Mouse (Mus musculus) spleen, postnatal 0 days (tissue): ENCODE data around the gene Slc37a2. TPM values are rescaled to one million over a fixed set of nuclear protein-coding genes. Genes with fewer than 3 reads are reported as not detected.

Experiments
- polyA plus RNA-seq: library from polyadenylated mRNA; unstranded; fragments of >200 nt; fragmentation: Nextera tagmentation; extraction: Ambion mirVana; gene quantifications from 2 replicates; pipeline ENCODE4 v1.2.1, GENCODE M21; 2015

Slc37a2 gene
- 1.1 and 2.3 TPM in 2 replicates for polyA plus RNA-seq

DNA sequence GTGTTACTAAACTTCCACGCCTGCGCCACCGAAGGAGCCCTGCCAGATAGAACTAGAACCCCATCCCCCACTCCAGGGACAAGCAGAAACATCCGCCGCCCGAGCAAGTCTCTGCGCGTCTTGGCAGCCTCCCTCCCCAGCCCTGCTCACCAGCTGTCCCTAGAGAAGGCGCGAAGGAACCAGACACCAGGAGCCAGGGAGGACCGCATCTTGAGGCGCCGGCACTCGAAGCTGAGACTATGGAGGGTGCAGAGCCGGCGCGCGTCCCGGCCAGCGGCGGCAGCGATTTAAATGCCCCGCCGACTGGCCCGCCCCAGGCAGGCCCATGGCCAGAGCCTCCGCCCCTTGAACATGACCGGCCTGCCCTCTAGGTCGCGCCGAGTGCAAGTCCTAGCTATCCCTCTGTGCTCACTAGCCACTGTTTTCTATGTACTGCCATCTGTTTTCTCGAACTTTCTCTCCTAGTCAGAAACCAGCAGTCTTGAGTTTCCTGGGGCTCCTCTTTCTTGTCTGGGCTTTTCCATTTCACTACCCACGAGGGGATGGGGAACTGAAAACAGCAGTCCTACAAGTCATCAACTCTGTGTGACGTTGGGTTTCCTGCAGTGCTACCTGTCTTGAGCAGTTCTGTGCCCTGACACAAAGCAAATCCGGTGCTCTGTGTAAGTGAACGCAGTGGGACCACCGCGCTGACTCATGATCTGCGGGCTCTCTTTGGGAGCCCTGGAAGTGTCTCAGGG, at the start of gene Slc37a2:
Gene Slc37a2, minus strand, starts transcription at position 590 of the 740 bp plus-strand sequence.

GRCm38 (mm10) chr9:37207929-37208411, 47.6 kb downstream of the Slc37a2 start, which contains the start of gene Tmem218:
TSS of gene Tmem218 (plus strand) at chr9:37208223.

Other genes starting within 250 kb of the Slc37a2 start
- gene Pknox2, start 108.3 kb downstream of the Slc37a2 start, polyA plus RNA-seq: 1.8 and 2.3 TPM in 2 replicates
- 4.5 and 4.6 TPM in 2 replicates for gene Tmem218, start 47.5 kb downstream of the Slc37a2 start, polyA plus RNA-seq
- gene Ccdc15, start 92.7 kb upstream of the Slc37a2 start, polyA plus RNA-seq: 6.2 and 7.6 TPM in 2 replicates
- not detected in 2 replicates for gene Hepacam, start 111.6 kb upstream of the Slc37a2 start, polyA plus RNA-seq
- gene Robo4, start 146.2 kb upstream of the Slc37a2 start, polyA plus RNA-seq: 3.2 and 5.7 TPM in 2 replicates
- gene Robo3, start 177.5 kb upstream of the Slc37a2 start, polyA plus RNA-seq: 0.07 and 0.18 TPM in 2 replicates
- gene Msantd2, start 233.6 kb upstream of the Slc37a2 start, polyA plus RNA-seq: 7.6 and 10.2 TPM in 2 replicates